Mouse (Mus musculus) kidney, postnatal 25 days (tissue): ENCODE results near the gene Vps13c.
A peak's percentile ranks its signal among the peaks of the same experiment; 100 is the strongest.

Source experiments
- DNase-seq, 2 experiments: peaks; one replicate each; pipeline ENCODE4 v3.0.0; 2021; ENCODE audit warnings: mixed read lengths in 2 of 2

Gene Vps13c

GRCm38 (mm10) chr9:67883349-67883984 lies 43.3 kb downstream of the Vps13c start:
- DNase-seq, result no peak

GRCm38 (mm10) chr9:67884095-67884494 lies 43.9 kb downstream of the Vps13c start:
- no peak for DNase-seq

GRCm38 (mm10) chr9:67886981-67887720 lies 47.0 kb downstream of the Vps13c start:
- peak; percentile 49 to 55 for DNase-seq

GRCm38 (mm10) chr9:67893474-67893873 lies 53.3 kb downstream of the Vps13c start:
- DNase-seq, result no peak

- DNase-seq, result no peak
These were observed 56.6 kb downstream of the Vps13c start for GRCm38 (mm10) chr9:67896646-67897295.

GRCm38 (mm10) chr9:67900398-67900797 lies 60.2 kb downstream of the Vps13c start:
- no peak for DNase-seq

GRCm38 (mm10) chr9:67904355-67904754 lies 64.2 kb downstream of the Vps13c start:
- DNase-seq, result no peak

GRCm38 (mm10) chr9:67905541-67905940 lies 65.3 kb downstream of the Vps13c start:
- DNase-seq, result no peak

- no peak for DNase-seq
These were observed 74.5 kb downstream of the Vps13c start for GRCm38 (mm10) chr9:67914681-67915080.

GRCm38 (mm10) chr9:67922350-67922749 lies 82.2 kb downstream of the Vps13c start:
- no peak for DNase-seq

- peak in 1 of 2 experiments; percentile 20 for DNase-seq
These were observed 90.4 kb downstream of the Vps13c start for GRCm38 (mm10) chr9:67930629-67931028.

- no peak for DNase-seq
These were observed 97.1 kb downstream of the Vps13c start for GRCm38 (mm10) chr9:67937286-67937685.

GRCm38 (mm10) chr9:67955466-67956010 lies 115.3 kb downstream of the Vps13c start:
- DNase-seq, result no peak

GRCm38 (mm10) chr9:67961953-67962352 lies 121.8 kb downstream of the Vps13c start:
- DNase-seq, result no peak

GRCm38 (mm10) chr9:67965889-67966288 lies 125.7 kb downstream of the Vps13c start:
- no peak for DNase-seq

GRCm38 (mm10) chr9:67967011-67967410 lies 126.8 kb downstream of the Vps13c start:
- no peak for DNase-seq

- DNase-seq, result no peak
These were observed 133.3 kb downstream of the Vps13c start for GRCm38 (mm10) chr9:67973451-67973850.

GRCm38 (mm10) chr9:67975491-67975890 lies 135.3 kb downstream of the Vps13c start:
- DNase-seq, result no peak

GRCm38 (mm10) chr9:68006566-68006965 lies 166.4 kb downstream of the Vps13c start:
- no peak for DNase-seq

GRCm38 (mm10) chr9:68014991-68015396 lies 174.8 kb downstream of the Vps13c start:
- peak; percentile 72 to 85 for DNase-seq

GRCm38 (mm10) chr9:68016255-68016954 lies 176.2 kb downstream of the Vps13c start:
- DNase-seq, result peak; percentile 58 to 59

GRCm38 (mm10) chr9:68020776-68021365 lies 180.7 kb downstream of the Vps13c start:
- peak; percentile 40 to 51 for DNase-seq
